Mouse (Mus musculus): Measurements from ENCODE around the gene Stk39. TPM values are rescaled to one million over a fixed set of nuclear protein-coding genes. Genes with fewer than 3 reads are reported as not detected.
A peak's percentile ranks its signal among the peaks of the same experiment; 100 is the strongest.

The Stk39 gene
- polyA plus RNA-seq, 1 experiment from 2014 or later = 30.0 TPM

DNA sequence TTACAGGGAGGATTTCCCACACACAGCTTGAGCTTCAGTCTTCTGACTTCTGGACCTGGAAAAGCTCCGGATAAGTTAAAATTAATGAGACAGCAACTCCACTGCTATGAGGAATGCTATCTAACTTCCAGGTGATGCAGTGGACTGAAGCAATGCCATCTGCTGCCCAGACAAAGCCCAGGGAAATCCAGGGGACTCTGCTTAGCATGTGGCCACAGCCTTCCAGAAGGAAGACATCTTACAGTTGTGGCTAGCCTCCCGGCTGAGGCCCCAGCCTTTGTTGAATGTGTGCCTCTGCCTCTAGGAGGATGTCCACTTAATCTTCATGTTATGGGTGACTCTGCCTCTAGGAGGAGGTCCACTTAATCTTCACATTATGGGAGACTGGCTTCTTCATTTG, 243.0 kb downstream of the Stk39 start:
- H3K4me2 ChIP-seq (replicated peaks; ENCODE audit: low read depth, low read length) = no peak overlapping the region
- no peaks in the 10 kb centered on the region; the same call in 1 of the 2 replicates for H3K36me3 ChIP-seq (ENCODE audit: control insufficient read depth, insufficient read depth, low read length)
- no peak overlapping the region for H3K9ac ChIP-seq (ENCODE audit: low read depth, low read length)
- 0 out of 2 replicates have a peak, but pooled peaks have one; percentile 32 for ATAC-seq (ENCODE audit: low FRiP score, low TSS enrichment)
- H3K4me1 ChIP-seq (ENCODE audit: control insufficient read depth, insufficient read depth, low read length) = no peaks in the 10 kb centered on the region
- no peaks in the 10 kb centered on the region for H3K9me3 ChIP-seq (ENCODE audit: control insufficient read depth, low read length)
- WGBS = 64% methylated on average over 2 of the region's 2 CpGs
- no peaks in the 10 kb centered on the region for H3K27me3 ChIP-seq (ENCODE audit: control insufficient read depth, insufficient read depth, low read length)
- H3K4me3 ChIP-seq (ENCODE audit: low read length) = no peak overlapping the region
- H3K27ac ChIP-seq (ENCODE audit: low read depth, low read length) = no peak overlapping the region

GRCm38 (mm10) chr2:68222227-68222873, 249.7 kb downstream of the Stk39 start:
- Histone ChIP-seq H3K9ac (ENCODE audit: low read depth, low read length) (no peak overlapping the region), H3K4me1 (ENCODE audit: control insufficient read depth, insufficient read depth, low read length) (peaks cover 22% of the 10 kb centered on the region), H3K4me2 (replicated peaks; ENCODE audit: low read depth, low read length) (no peak overlapping the region), H3K27me3 (ENCODE audit: control insufficient read depth, insufficient read depth, low read length) (no peaks in the 10 kb centered on the region), H3K27ac (ENCODE audit: low read depth, low read length) (peak overlapping the region; percentile 62; the same call in 1 of the 2 replicates), H3K4me3 (ENCODE audit: low read length) (no peak overlapping the region), H3K9me3 (ENCODE audit: control insufficient read depth, low read length) (no peaks in the 10 kb centered on the region), H3K36me3 (ENCODE audit: control insufficient read depth, insufficient read depth, low read length) (no peaks in the 10 kb centered on the region; the same call in 1 of the 2 replicates)
- peak; percentile 82 for ATAC-seq (ENCODE audit: low FRiP score, low TSS enrichment)
- 17% methylated on average over 5 of the region's 5 CpGs for WGBS

- Histone ChIP-seq H3K9ac (ENCODE audit: low read depth, low read length) (no peak overlapping the region), H3K27me3 (ENCODE audit: control insufficient read depth, insufficient read depth, low read length) (no peaks in the 10 kb centered on the region), H3K4me1 (ENCODE audit: control insufficient read depth, insufficient read depth, low read length) (peaks cover 22% of the 10 kb centered on the region), H3K27ac (ENCODE audit: low read depth, low read length) (no peak overlapping the region), H3K4me3 (ENCODE audit: low read length) (no peak overlapping the region), H3K36me3 (ENCODE audit: control insufficient read depth, insufficient read depth, low read length) (no peaks in the 10 kb centered on the region; the same call in 1 of the 2 replicates), H3K9me3 (ENCODE audit: control insufficient read depth, low read length) (no peaks in the 10 kb centered on the region), H3K4me2 (replicated peaks; ENCODE audit: low read depth, low read length) (no peak overlapping the region)
- WGBS = 53% methylated on average over 4 of the region's 4 CpGs
- ATAC-seq (ENCODE audit: low FRiP score, low TSS enrichment) = no peak; the same call in 1 of the 2 replicates
These were observed 250.8 kb downstream of the Stk39 start for GRCm38 (mm10) chr2:68221226-68221625.

DNA sequence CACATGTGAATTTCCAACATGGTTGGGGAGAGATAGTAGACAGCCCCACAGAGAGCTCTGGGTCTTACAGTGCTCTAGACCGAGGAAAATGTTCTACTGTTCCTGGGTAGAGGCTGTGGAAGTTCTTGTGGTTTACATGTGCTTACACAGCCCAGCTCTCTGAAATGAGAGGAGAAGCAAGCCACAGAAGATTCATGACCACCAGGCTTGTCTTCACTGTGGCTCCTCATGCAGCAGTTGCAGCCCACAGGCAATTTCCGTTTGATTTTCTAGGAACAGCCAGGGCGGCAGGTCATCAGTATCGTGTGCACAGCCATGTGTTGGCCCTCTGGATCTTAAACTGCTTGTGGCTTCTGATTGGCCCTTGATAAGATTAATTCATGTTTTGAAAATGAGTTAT, 252.2 kb downstream of the Stk39 start:
- Histone ChIP-seq H3K9me3 (ENCODE audit: control insufficient read depth, low read length) (no peaks in the 10 kb centered on the region), H3K27ac (ENCODE audit: low read depth, low read length) (no peak overlapping the region), H3K4me1 (ENCODE audit: control insufficient read depth, insufficient read depth, low read length) (peaks cover 22% of the 10 kb centered on the region), H3K9ac (ENCODE audit: low read depth, low read length) (no peak overlapping the region), H3K4me2 (replicated peaks; ENCODE audit: low read depth, low read length) (no peak overlapping the region), H3K27me3 (ENCODE audit: control insufficient read depth, insufficient read depth, low read length) (no peaks in the 10 kb centered on the region), H3K4me3 (ENCODE audit: low read length) (no peak overlapping the region), H3K36me3 (ENCODE audit: control insufficient read depth, insufficient read depth, low read length) (no peaks in the 10 kb centered on the region; the same call in 1 of the 2 replicates)
- WGBS = 55% methylated on average over 4 of the region's 4 CpGs
- ATAC-seq (ENCODE audit: low FRiP score, low TSS enrichment) = no peak

- no peak for ATAC-seq (ENCODE audit: low FRiP score, low TSS enrichment)
- H3K4me1 ChIP-seq (ENCODE audit: control insufficient read depth, insufficient read depth, low read length) = no peaks in the 10 kb centered on the region
These were observed 256.9 kb downstream of the Stk39 start for GRCm38 (mm10) chr2:68215176-68215575.

DNA sequence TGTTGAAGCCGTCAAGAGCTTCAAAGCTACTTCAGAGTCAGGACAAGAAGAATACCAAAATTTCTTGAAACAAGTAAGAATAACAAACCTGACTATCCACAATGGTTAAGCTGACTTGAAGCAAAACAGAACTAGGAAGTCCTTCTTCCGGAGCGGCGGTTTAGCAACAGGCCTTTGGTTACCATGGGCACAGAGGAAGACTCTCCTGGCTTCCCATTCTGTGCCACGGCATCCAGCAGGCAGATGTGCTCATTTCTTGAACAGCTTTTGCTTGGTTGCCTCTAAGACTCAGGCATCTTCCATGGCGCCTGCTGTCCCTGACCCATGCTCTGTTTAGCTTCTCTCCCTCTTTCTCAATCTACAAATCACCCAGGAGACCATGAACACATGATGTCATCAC, 257.7 kb downstream of the Stk39 start:
- H3K9ac ChIP-seq (ENCODE audit: low read depth, low read length) = no peak overlapping the region
- 86% methylated on average over 6 of the region's 6 CpGs for WGBS
- no peaks in the 10 kb centered on the region for H3K9me3 ChIP-seq (ENCODE audit: control insufficient read depth, low read length)
- H3K4me1 ChIP-seq (ENCODE audit: control insufficient read depth, insufficient read depth, low read length) = no peaks in the 10 kb centered on the region
- H3K4me3 ChIP-seq (ENCODE audit: low read length) = no peak overlapping the region
- H3K4me2 ChIP-seq (replicated peaks; ENCODE audit: low read depth, low read length) = no peak overlapping the region
- ATAC-seq (ENCODE audit: low FRiP score, low TSS enrichment) = no peak
- no peaks in the 10 kb centered on the region; the same call in 1 of the 2 replicates for H3K36me3 ChIP-seq (ENCODE audit: control insufficient read depth, insufficient read depth, low read length)
- no peaks in the 10 kb centered on the region for H3K27me3 ChIP-seq (ENCODE audit: control insufficient read depth, insufficient read depth, low read length)
- no peak overlapping the region for H3K27ac ChIP-seq (ENCODE audit: low read depth, low read length)

More at GRCm38 (mm10) chr2:68215176-68215575, 256.9 kb downstream of the Stk39 start:
- H3K9ac ChIP-seq (ENCODE audit: low read depth, low read length) = no peak overlapping the region
- H3K27ac ChIP-seq (ENCODE audit: low read depth, low read length) = no peak overlapping the region
- no peak overlapping the region for H3K4me3 ChIP-seq (ENCODE audit: low read length)
- H3K9me3 ChIP-seq (ENCODE audit: control insufficient read depth, low read length) = no peaks in the 10 kb centered on the region
- no peaks in the 10 kb centered on the region; the same call in 1 of the 2 replicates for H3K36me3 ChIP-seq (ENCODE audit: control insufficient read depth, insufficient read depth, low read length)
- H3K4me2 ChIP-seq (replicated peaks; ENCODE audit: low read depth, low read length) = no peak overlapping the region
- WGBS = 77% methylated on average over 11 of the region's 11 CpGs
- no peaks in the 10 kb centered on the region for H3K27me3 ChIP-seq (ENCODE audit: control insufficient read depth, insufficient read depth, low read length)

GRCm38 (mm10) chr2:68211443-68211842, 260.6 kb downstream of the Stk39 start:
- H3K9me3 ChIP-seq (ENCODE audit: control insufficient read depth, low read length) = no peaks in the 10 kb centered on the region
- H3K36me3 ChIP-seq (ENCODE audit: control insufficient read depth, insufficient read depth, low read length) = no peaks in the 10 kb centered on the region
- ATAC-seq (ENCODE audit: low FRiP score, low TSS enrichment) = no peak
- no peak overlapping the region for H3K4me3 ChIP-seq (ENCODE audit: low read length)
- no peak overlapping the region for H3K9ac ChIP-seq (ENCODE audit: low read depth, low read length)
- no peak overlapping the region for H3K27ac ChIP-seq (ENCODE audit: low read depth, low read length)
- WGBS = 87% methylated on average over 7 of the region's 7 CpGs
- no peaks in the 10 kb centered on the region for H3K4me1 ChIP-seq (ENCODE audit: control insufficient read depth, insufficient read depth, low read length)
- H3K4me2 ChIP-seq (replicated peaks; ENCODE audit: low read depth, low read length) = no peak overlapping the region
- no peaks in the 10 kb centered on the region for H3K27me3 ChIP-seq (ENCODE audit: control insufficient read depth, insufficient read depth, low read length)

GRCm38 (mm10) chr2:68196245-68196644, 275.8 kb downstream of the Stk39 start:
- 41% methylated on average over 4 of the region's 4 CpGs for WGBS
- H3K9me3 ChIP-seq (ENCODE audit: control insufficient read depth, low read length) = no peaks in the 10 kb centered on the region
- H3K4me2 ChIP-seq (replicated peaks; ENCODE audit: low read depth, low read length) = no peak overlapping the region
- no peaks in the 10 kb centered on the region; the same call in 1 of the 2 replicates for H3K4me1 ChIP-seq (ENCODE audit: control insufficient read depth, insufficient read depth, low read length)
- no peaks in the 10 kb centered on the region for H3K36me3 ChIP-seq (ENCODE audit: control insufficient read depth, insufficient read depth, low read length)
- H3K27ac ChIP-seq (ENCODE audit: low read depth, low read length) = no peak overlapping the region
- H3K27me3 ChIP-seq (ENCODE audit: control insufficient read depth, insufficient read depth, low read length) = no peaks in the 10 kb centered on the region
- no peak overlapping the region for H3K4me3 ChIP-seq (ENCODE audit: low read length)
- no peak overlapping the region for H3K9ac ChIP-seq (ENCODE audit: low read depth, low read length)
- ATAC-seq (ENCODE audit: low FRiP score, low TSS enrichment) = peak; percentile 81; the same call in 1 of the 2 replicates

- H3K36me3 ChIP-seq (ENCODE audit: control insufficient read depth, insufficient read depth, low read length) = no peaks in the 10 kb centered on the region
- H3K4me3 ChIP-seq (ENCODE audit: low read length) = no peak overlapping the region
- no peak overlapping the region for H3K4me2 ChIP-seq (replicated peaks; ENCODE audit: low read depth, low read length)
- WGBS = 79% methylated on average over 4 of the region's 4 CpGs
- no peaks in the 10 kb centered on the region for H3K9me3 ChIP-seq (ENCODE audit: control insufficient read depth, low read length)
- H3K27me3 ChIP-seq (ENCODE audit: control insufficient read depth, insufficient read depth, low read length) = no peaks in the 10 kb centered on the region
- ATAC-seq (ENCODE audit: low FRiP score, low TSS enrichment) = no peak
- no peak overlapping the region for H3K9ac ChIP-seq (ENCODE audit: low read depth, low read length)
- H3K4me1 ChIP-seq (ENCODE audit: control insufficient read depth, insufficient read depth, low read length) = no peaks in the 10 kb centered on the region; the same call in 1 of the 2 replicates
- no peak overlapping the region for H3K27ac ChIP-seq (ENCODE audit: low read depth, low read length)
These were observed 277.6 kb downstream of the Stk39 start for GRCm38 (mm10) chr2:68194444-68194843.

Data from kidney, embryonic 14.5 days (tissue).